Mouse (Mus musculus): ENCODE measurements at regions not wholly inside any gene's neighbourhood (a gene's known extent, or its start where the extent isn't known, plus 50 kb on each side); places are given as distances from the start of the nearest gene placed in this dataset.

DNA sequence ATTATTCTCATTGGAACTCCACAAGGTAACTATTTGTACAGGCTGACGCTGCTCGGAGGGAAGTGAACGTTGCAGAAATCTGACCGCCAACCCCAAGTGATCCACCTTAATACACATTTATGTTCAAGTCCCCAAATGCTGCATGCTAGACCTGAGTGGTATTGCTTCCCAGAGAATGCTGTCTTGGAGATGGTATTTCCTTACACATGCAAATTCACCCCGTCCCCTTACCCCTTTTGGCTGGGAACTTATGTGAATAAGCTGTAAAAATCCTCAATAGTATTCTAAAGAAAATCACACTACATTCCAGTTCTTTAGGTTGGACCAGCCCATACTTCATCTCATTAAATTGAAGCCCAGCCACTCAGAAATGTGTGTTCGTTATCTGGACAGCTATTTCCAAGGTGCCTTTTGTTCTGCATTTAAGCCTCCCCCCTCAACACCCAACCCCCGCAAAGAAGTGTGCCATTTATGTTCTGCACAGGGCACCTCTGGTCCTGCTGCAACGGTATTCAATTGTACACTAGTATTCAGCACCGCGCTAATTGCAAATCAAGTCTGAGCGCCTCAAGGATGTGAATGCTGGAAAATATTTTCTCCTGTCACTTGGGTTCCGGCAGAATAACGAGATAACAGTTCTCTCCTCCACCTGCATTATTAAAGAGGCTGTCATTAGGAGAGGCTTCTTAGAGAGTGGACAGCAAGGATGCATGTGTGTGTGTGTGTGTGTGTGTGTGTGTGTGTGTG lies 278.0 kb upstream of the Tas2r119 start:
- TF ChIP-seq POLR2A (IDR thresholded peaks at IDR 0.05; ENCODE audit: low read depth, low read length) = no peak
- no peak for TF ChIP-seq CTCF (IDR thresholded peaks at IDR 0.05; ENCODE audit: extremely low read depth, insufficient read depth, insufficient read length, insufficient replicate concordance)
